Mouse (Mus musculus) G1E-ER4 (cell line): Measurements from ENCODE around the gene Hvcn1. TPM values are rescaled to one million over a fixed set of nuclear protein-coding genes. Genes with fewer than 3 reads are reported as not detected.

Experiments used
- GATA1 ChIP-seq: IDR thresholded peaks from one replicate; pipeline ENCODE4 v1.8.0; 2012; ENCODE audit warnings: low read length, inconsistent platforms
- polyA plus RNA-seq: library from polyadenylated mRNA; stranded (reverse); fragments of >175 nt; gene quantifications from 2 replicates; pipeline ENCODE4 v1.2.3, GENCODE M21; 2012

Gene Hvcn1
- polyA plus RNA-seq, 1 experiment = 0.29 TPM

GRCm38 (mm10) chr5:122243781-122244523 lies 37.3 kb downstream of the Hvcn1 start:
- no peak for TF ChIP-seq GATA1

GRCm38 (mm10) chr5:122245186-122245585 lies 38.6 kb downstream of the Hvcn1 start:
- no peak for TF ChIP-seq GATA1

- no peak for TF ChIP-seq GATA1
Measured at GRCm38 (mm10) chr5:122246547-122247167, 40.1 kb downstream of the Hvcn1 start.

GRCm38 (mm10) chr5:122247529-122247928 lies 40.9 kb downstream of the Hvcn1 start:
- TF ChIP-seq GATA1 = no peak

- TF ChIP-seq GATA1 = no peak
Measured at GRCm38 (mm10) chr5:122247934-122248333, 41.3 kb downstream of the Hvcn1 start.

- no peak for TF ChIP-seq GATA1
Measured at GRCm38 (mm10) chr5:122249281-122249680, 42.7 kb downstream of the Hvcn1 start.

- TF ChIP-seq GATA1 = no peak
Measured at GRCm38 (mm10) chr5:122251895-122252606, 45.4 kb downstream of the Hvcn1 start.

- TF ChIP-seq GATA1 = no peak
Measured at GRCm38 (mm10) chr5:122258027-122258741, 51.6 kb downstream of the Hvcn1 start.

GRCm38 (mm10) chr5:122262104-122262503 lies 55.5 kb downstream of the Hvcn1 start:
- TF ChIP-seq GATA1 = peak; percentile 24

- no peak for TF ChIP-seq GATA1
Measured at GRCm38 (mm10) chr5:122263933-122264905, 57.6 kb downstream of the Hvcn1 start, which contains the start of gene Tctn1. Tctn1 (minus strand) TSS chr5:122264460.

GRCm38 (mm10) chr5:122265187-122265586 lies 58.6 kb downstream of the Hvcn1 start:
- no peak for TF ChIP-seq GATA1

GRCm38 (mm10) chr5:122265942-122266341 lies 59.3 kb downstream of the Hvcn1 start:
- TF ChIP-seq GATA1 = no peak

- TF ChIP-seq GATA1 = no peak
Measured at GRCm38 (mm10) chr5:122267136-122267535, 60.5 kb downstream of the Hvcn1 start.

GRCm38 (mm10) chr5:122267899-122268298 lies 61.3 kb downstream of the Hvcn1 start:
- no peak for TF ChIP-seq GATA1

- no peak for TF ChIP-seq GATA1
Measured at GRCm38 (mm10) chr5:122268858-122269604, 62.4 kb downstream of the Hvcn1 start.
